Mouse (Mus musculus): ENCODE results near the gene Ppp2r5e.

DNA sequence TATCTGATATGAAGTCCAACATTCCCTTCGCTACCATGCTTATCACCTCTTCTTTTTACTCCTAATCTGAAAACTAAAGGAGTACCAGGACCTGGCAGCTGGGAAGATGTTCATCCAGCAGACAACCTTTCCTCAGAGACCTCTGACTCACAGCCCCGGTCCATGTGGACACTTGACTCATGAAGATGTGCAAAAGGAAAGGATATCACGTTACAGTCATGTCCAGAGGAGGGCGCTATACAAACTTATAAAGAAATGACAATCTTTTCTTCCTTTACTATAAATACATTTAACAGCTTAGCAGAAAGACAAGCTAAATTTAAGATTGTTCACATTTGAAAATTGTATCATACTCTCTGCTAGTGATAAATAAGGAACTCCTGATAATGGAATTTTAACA, 143.0 kb downstream of the Ppp2r5e start:
- TF ChIP-seq TAL1 (IDR thresholded peaks at IDR 0.05; ENCODE audit: low read length) (no peak), GATA1 (IDR thresholded peaks at IDR 0.05; ENCODE audit: low read length) (no peak)

All from erythroblast, embryonic 14.5 days (primary cell).